Mouse (Mus musculus): ENCODE measurements around the gene Pnliprp2. TPM values are rescaled to one million over a fixed set of nuclear protein-coding genes. Genes with fewer than 3 reads are reported as not detected.

Gene Pnliprp2
- polyA plus RNA-seq, 1 experiment from 2014 or later = 0.10 TPM

GRCm38 (mm10) chr19:58818571-58819415, 59.3 kb downstream of the Pnliprp2 start:
- Histone ChIP-seq H3K9ac (replicated peaks; ENCODE audit: low read depth) (no peak overlapping the region), H3K27me3 (replicated peaks; ENCODE audit: insufficient read depth, low read length) (no peaks in the 10 kb centered on the region), H3K27ac (ENCODE audit: low read length) (no peak overlapping the region), H3K4me1 (ENCODE audit: insufficient read depth, low read depth, low read length) (no peaks in the 10 kb centered on the region), H3K4me3 (ENCODE audit: low read depth, low read length) (no peak overlapping the region), H3K4me2 (replicated peaks; ENCODE audit: low read depth, low read length) (no peak overlapping the region), H3K36me3 (ENCODE audit: insufficient read depth, low read length) (no peaks in the 10 kb centered on the region), H3K9me3 (ENCODE audit: low read length) (no peaks in the 10 kb centered on the region)
- TF ChIP-seq CTCF (IDR thresholded peaks at IDR 0.05) (no peak), EP300 (IDR thresholded peaks at IDR 0.05) (no peak)
- DNase-seq (ENCODE audit: low spot score) = no peak
- peak; percentile 38; the same call in 1 of the 2 replicates for ATAC-seq
- WGBS = 54% methylated on average over 14 of the region's 14 CpGs

- WGBS = 76% methylated on average over 20 of the region's 20 CpGs
Measured at GRCm38 (mm10) chr19:58822454-58823200, 63.1 kb downstream of the Pnliprp2 start.

GRCm38 (mm10) chr19:58823301-58823700, 63.8 kb downstream of the Pnliprp2 start:
- Histone ChIP-seq H3K4me1 (ENCODE audit: insufficient read depth, low read depth, low read length) (no peaks in the 10 kb centered on the region), H3K27me3 (replicated peaks; ENCODE audit: insufficient read depth, low read length) (no peaks in the 10 kb centered on the region), H3K9me3 (ENCODE audit: low read length) (no peaks in the 10 kb centered on the region), H3K27ac (ENCODE audit: low read length) (no peak overlapping the region), H3K4me2 (replicated peaks; ENCODE audit: low read depth, low read length) (no peak overlapping the region), H3K4me3 (ENCODE audit: low read depth, low read length) (no peak overlapping the region), H3K36me3 (ENCODE audit: insufficient read depth, low read length) (no peaks in the 10 kb centered on the region), H3K9ac (replicated peaks; ENCODE audit: low read depth) (no peak overlapping the region)
- WGBS = 84% methylated on average over 3 of the region's 3 CpGs
- DNase-seq (ENCODE audit: low spot score) (no peak), ATAC-seq (no peak)
- TF ChIP-seq EP300 (IDR thresholded peaks at IDR 0.05) = no peak
- TF ChIP-seq CTCF (IDR thresholded peaks at IDR 0.05) = no peak

More at GRCm38 (mm10) chr19:58822454-58823200, 63.1 kb downstream of the Pnliprp2 start:
- DNase-seq (ENCODE audit: low spot score) (no peak), ATAC-seq (no peak)
- Histone ChIP-seq H3K36me3 (ENCODE audit: insufficient read depth, low read length) (no peaks in the 10 kb centered on the region), H3K9me3 (ENCODE audit: low read length) (no peaks in the 10 kb centered on the region), H3K9ac (replicated peaks; ENCODE audit: low read depth) (no peak overlapping the region), H3K4me1 (ENCODE audit: insufficient read depth, low read depth, low read length) (no peaks in the 10 kb centered on the region), H3K4me3 (ENCODE audit: low read depth, low read length) (no peak overlapping the region), H3K27me3 (replicated peaks; ENCODE audit: insufficient read depth, low read length) (no peaks in the 10 kb centered on the region), H3K27ac (ENCODE audit: low read length) (no peak overlapping the region), H3K4me2 (replicated peaks; ENCODE audit: low read depth, low read length) (no peak overlapping the region)
- no peak for TF ChIP-seq EP300 (IDR thresholded peaks at IDR 0.05)
- TF ChIP-seq CTCF (IDR thresholded peaks at IDR 0.05) = no peak

GRCm38 (mm10) chr19:58824316-58824715, 64.8 kb downstream of the Pnliprp2 start:
- H3K4me3 ChIP-seq (ENCODE audit: low read depth, low read length) = no peak overlapping the region
- no peaks in the 10 kb centered on the region for H3K27me3 ChIP-seq (replicated peaks; ENCODE audit: insufficient read depth, low read length)
- no peak overlapping the region for H3K4me2 ChIP-seq (replicated peaks; ENCODE audit: low read depth, low read length)
- no peaks in the 10 kb centered on the region for H3K36me3 ChIP-seq (ENCODE audit: insufficient read depth, low read length)
- H3K9me3 ChIP-seq (ENCODE audit: low read length) = no peaks in the 10 kb centered on the region
- H3K9ac ChIP-seq (replicated peaks; ENCODE audit: low read depth) = no peak overlapping the region
- no peak overlapping the region for H3K27ac ChIP-seq (ENCODE audit: low read length)
- DNase-seq (ENCODE audit: low spot score) = no peak
- TF ChIP-seq EP300 (IDR thresholded peaks at IDR 0.05) (no peak), CTCF (IDR thresholded peaks at IDR 0.05) (no peak)
- no peaks in the 10 kb centered on the region for H3K4me1 ChIP-seq (ENCODE audit: insufficient read depth, low read depth, low read length)
- 41% methylated on average over 1 of the region's 1 CpGs for WGBS
- ATAC-seq = no peak

Other genes starting within 250 kb of the Pnliprp2 start
- gene Ccdc172, start 247.7 kb upstream of the Pnliprp2 start, polyA plus RNA-seq (2015; fragmentation: Nextera tagmentation; extraction: Ambion mirVana) = not detected in 2 replicates
- not detected in 2 replicates for gene Pnlip, start 107.2 kb upstream of the Pnliprp2 start, polyA plus RNA-seq (2015; fragmentation: Nextera tagmentation; extraction: Ambion mirVana)
- 7.8 and 8.1 TPM in 2 replicates for gene Pnliprp1, start 30.8 kb upstream of the Pnliprp2 start, polyA plus RNA-seq (2015; fragmentation: Nextera tagmentation; extraction: Ambion mirVana)
- not detected in 2 replicates for gene 1700019N19Rik, start 34.7 kb downstream of the Pnliprp2 start, polyA plus RNA-seq (2015; fragmentation: Nextera tagmentation; extraction: Ambion mirVana)
- 2.7 and 3.5 TPM in 2 replicates for gene Eno4, start 183.7 kb downstream of the Pnliprp2 start, polyA plus RNA-seq (2015; fragmentation: Nextera tagmentation; extraction: Ambion mirVana)
- gene Hspa12a, start 183.9 kb downstream of the Pnliprp2 start, polyA plus RNA-seq (2015; fragmentation: Nextera tagmentation; extraction: Ambion mirVana) = 3.3 and 3.9 TPM in 2 replicates

Data from lung, postnatal 0 days (tissue).